Mouse (Mus musculus) MEL (cell line): ENCODE results near the gene Tchp. TPM values are rescaled to one million over a fixed set of nuclear protein-coding genes. Genes with fewer than 3 reads are reported as not detected.

Source experiments
- DNase-seq: peaks from one replicate; pipeline ENCODE4 v3.0.0; 2011; ENCODE audit warnings: low read depth, low spot score
- H3K27ac ChIP-seq: 2 replicates; pipeline ENCODE4 v1.5.1; 2012; ENCODE audit warnings: low read depth, mild to moderate bottlenecking, control low read depth, low read length, moderate library complexity; ENCODE audit not compliant: control insufficient read depth
- H3K27me3 ChIP-seq, 2 experiments: fragments of 150-350 bp in 1 of 2; sonication (generic) in 1 of 2; 2 replicates each; pipeline ENCODE4 v1.6.1; 2012; ENCODE audit warnings: low read length in 2 of 2, mild to moderate bottlenecking in 2 of 2, improper control_type of control experiment in 1 of 2, moderate library complexity in 1 of 2; ENCODE audit not compliant: insufficient read depth in 2 of 2, control insufficient read depth in 1 of 2
- H3K36me3 ChIP-seq, 2 experiments: 2 replicates each; pipeline ENCODE4 v1.6.1; 2012 to 2014; ENCODE audit warnings: low read length in 2 of 2, improper control_type of control experiment in 1 of 2, inconsistent platforms in 1 of 2, mild to moderate bottlenecking in 1 of 2; ENCODE audit not compliant: insufficient read depth in 2 of 2, control insufficient read depth in 1 of 2
- H3K4me1 ChIP-seq, 2 experiments: fragments of 150-350 bp in 1 of 2; sonication (generic) in 1 of 2; 2 replicates each; pipeline ENCODE4 v1.6.1; 2012; ENCODE audit warnings: low read length in 2 of 2, improper control_type of control experiment in 1 of 2, mild to moderate bottlenecking in 1 of 2; ENCODE audit not compliant: insufficient read depth in 2 of 2, control insufficient read depth in 1 of 2
- H3K4me3 ChIP-seq, 2 experiments: fragments of 150-350 bp in 1 of 2; sonication (generic) in 1 of 2; 2 replicates each; pipeline ENCODE4 v1.5.1; 2012; ENCODE audit warnings: low read depth in 2 of 2, low read length in 2 of 2, mild to moderate bottlenecking in 2 of 2, moderate library complexity in 2 of 2, control low read depth in 1 of 2, improper control_type of control experiment in 1 of 2; ENCODE audit not compliant: control insufficient read depth in 1 of 2, insufficient read depth in 1 of 2
- H3K79me2 ChIP-seq: 2 replicates; pipeline ENCODE4 v1.6.1; 2012; ENCODE audit warnings: mild to moderate bottlenecking, low read length, moderate library complexity; ENCODE audit not compliant: control insufficient read depth, poor library complexity, insufficient read depth
- H3K9ac ChIP-seq: 2 replicates; pipeline ENCODE4 v1.6.1; 2012; ENCODE audit warnings: low read depth, mild to moderate bottlenecking, control low read depth, low read length, moderate library complexity; ENCODE audit not compliant: control insufficient read depth, poor library complexity, severe bottlenecking
- H3K9me3 ChIP-seq: fragments of 150-350 bp; sonication (generic); replicated peaks from 2 replicates; pipeline ENCODE4 v1.6.1; 2012; ENCODE audit warnings: mild to moderate bottlenecking, low read length, improper control_type of control experiment, moderate library complexity; ENCODE audit not compliant: insufficient read depth
- CHD2 ChIP-seq: IDR thresholded peaks from 2 replicates; pipeline ENCODE4 v1.6.1; 2011; ENCODE audit warnings: low read length, improper control_type of control experiment
- CTCF ChIP-seq, 3 experiments: IDR thresholded peaks in 2 of 3; conservative IDR thresholded peaks in 1 of 3; 2 replicates each; pipeline ENCODE4 v1.5.1; 2011 to 2012; ENCODE audit warnings: low read length in 3 of 3, low read depth in 2 of 3, mild to moderate bottlenecking in 2 of 3, improper control_type of control experiment in 1 of 3, inconsistent platforms in 1 of 3, mixed read lengths in 1 of 3, moderate library complexity in 1 of 3; ENCODE audit not compliant: control insufficient read depth in 1 of 3, insufficient read depth in 1 of 3, poor library complexity in 1 of 3, severe bottlenecking in 1 of 3
- E2F4 ChIP-seq: IDR thresholded peaks from 2 replicates; pipeline ENCODE4 v1.6.1; 2011; ENCODE audit warnings: low read depth, low read length, improper control_type of control experiment, borderline replicate concordance
- GABPA ChIP-seq: IDR thresholded peaks from 2 replicates; pipeline ENCODE4 v1.6.1; 2012; ENCODE audit warnings: low read depth, mild to moderate bottlenecking, inconsistent platforms, low read length, improper control_type of control experiment, moderate library complexity
- GATA1 ChIP-seq: IDR thresholded peaks from 2 replicates; pipeline ENCODE4 v1.6.1; 2011; ENCODE audit warnings: low read depth, low read length, improper control_type of control experiment
- MAFK ChIP-seq: IDR thresholded peaks from 2 replicates; pipeline ENCODE4 v1.6.1; 2011; ENCODE audit warnings: low read depth, mild to moderate bottlenecking, low read length, improper control_type of control experiment, borderline replicate concordance
- MXI1 ChIP-seq: IDR thresholded peaks from 2 replicates; pipeline ENCODE4 v1.6.1; 2011; ENCODE audit warnings: mild to moderate bottlenecking, low read depth, low read length, improper control_type of control experiment
- NELFE ChIP-seq: IDR thresholded peaks from 2 replicates; pipeline ENCODE4 v1.6.1; 2011; ENCODE audit warnings: low read depth, low read length, improper control_type of control experiment
- NRF1 ChIP-seq: IDR thresholded peaks from 2 replicates; pipeline ENCODE4 v1.6.1; 2014; ENCODE audit warnings: low read depth, mild to moderate bottlenecking, inconsistent platforms, low read length, improper control_type of control experiment, moderate library complexity; ENCODE audit not compliant: poor library complexity, insufficient read depth, severe bottlenecking
- POLR2A ChIP-seq, 2 experiments: IDR thresholded peaks; 2 replicates each; pipeline ENCODE4 v1.6.1; 2011 to 2012; ENCODE audit warnings: low read length in 2 of 2, mild to moderate bottlenecking in 2 of 2, control low read depth in 1 of 2, improper control_type of control experiment in 1 of 2, low read depth in 1 of 2, moderate library complexity in 1 of 2; ENCODE audit not compliant: control insufficient read depth in 1 of 2, insufficient read depth in 1 of 2, poor library complexity in 1 of 2
- POLR2AphosphoS5 ChIP-seq: IDR thresholded peaks from 2 replicates; pipeline ENCODE4 v1.6.1; 2012; ENCODE audit warnings: low read depth, borderline replicate concordance, mild to moderate bottlenecking, inconsistent platforms, low read length, moderate library complexity, mixed read lengths
- RAD21 ChIP-seq: IDR thresholded peaks from 2 replicates; pipeline ENCODE4 v1.6.1; 2011; ENCODE audit warnings: mild to moderate bottlenecking, low read depth, low read length, improper control_type of control experiment
- RCOR1 ChIP-seq: IDR thresholded peaks from 2 replicates; pipeline ENCODE4 v1.6.1; 2012; ENCODE audit warnings: low read depth, mild to moderate bottlenecking, inconsistent platforms, low read length, improper control_type of control experiment
- SIN3A ChIP-seq: IDR thresholded peaks from 2 replicates; pipeline ENCODE4 v1.6.1; 2012; ENCODE audit warnings: low read length, improper control_type of control experiment, inconsistent platforms
- SMC3 ChIP-seq: IDR thresholded peaks from 2 replicates; pipeline ENCODE4 v1.6.1; 2011; ENCODE audit warnings: low read depth, low read length, improper control_type of control experiment
- TCF12 ChIP-seq: IDR thresholded peaks from 2 replicates; pipeline ENCODE4 v1.6.1; 2014; ENCODE audit warnings: low read depth, mild to moderate bottlenecking, inconsistent platforms, low read length, improper control_type of control experiment, moderate library complexity
- USF2 ChIP-seq, 2 experiments: IDR thresholded peaks; 2 replicates each; pipeline ENCODE4 v1.6.1; 2011 to 2012; ENCODE audit warnings: improper control_type of control experiment in 2 of 2, low read length in 2 of 2, borderline replicate concordance in 1 of 2, inconsistent platforms in 1 of 2, low read depth in 1 of 2, mild to moderate bottlenecking in 1 of 2; ENCODE audit not compliant: insufficient read depth in 1 of 2
- ZC3H11A ChIP-seq: IDR thresholded peaks from 2 replicates; pipeline ENCODE4 v1.6.1; 2012; ENCODE audit warnings: low read depth, mild to moderate bottlenecking, inconsistent platforms, low read length, improper control_type of control experiment
- ZKSCAN1 ChIP-seq: IDR thresholded peaks from 2 replicates; pipeline ENCODE4 v1.6.1; 2012; ENCODE audit warnings: low read depth, mild to moderate bottlenecking, inconsistent platforms, low read length, improper control_type of control experiment, moderate library complexity
- ZMIZ1 ChIP-seq: IDR thresholded peaks from 2 replicates; pipeline ENCODE4 v1.6.1; 2012; ENCODE audit warnings: low read depth, mild to moderate bottlenecking, inconsistent platforms, low read length, improper control_type of control experiment, moderate library complexity
- polyA plus RNA-seq, 2 experiments: library from polyadenylated mRNA; stranded (reverse) in 1 of 2; unstranded in 1 of 2; fragments of >175 nt in 1 of 2; fragments of >200 nt in 1 of 2; gene quantifications; 2 replicates each; pipeline versions ENCODE4 v1.2.1 to v1.2.4; 2012; ENCODE audit warnings: low replicate concordance in 2 of 2, low read depth in 1 of 2; ENCODE audit not compliant: insufficient read length in 2 of 2, insufficient read depth in 1 of 2, missing spikeins in 1 of 2
- total RNA-seq: library from RNA; depleted of rRNA; stranded (reverse); fragments of 300-350 nt; gene quantifications from 2 replicates; pipeline ENCODE4 v1.2.3, GENCODE M21; 2012

Gene Tchp
- total and polyA plus RNA-seq, 3 experiments, result 13.6 to 21.1 TPM; not detected in 1

GRCm38 (mm10) chr5:114708491-114708890, 931 bp downstream of the Tchp start:
- peaks cover 7% of the 10 kb centered on the region for H3K79me2 ChIP-seq
- no peaks in the 10 kb centered on the region for H3K36me3 ChIP-seq
- peaks cover 0 to 5% of the 10 kb centered on the region in 2 experiments; a peak in 3 of 4 replicates for H3K4me1 ChIP-seq
- no peaks in the 10 kb centered on the region for H3K27me3 ChIP-seq
- TF ChIP-seq SIN3A (no peak), NRF1 (no peak), CHD2 (no peak), GATA1 (no peak), TCF12 (no peak), E2F4 (no peak), ZC3H11A (no peak), USF2 (IDR thresholded peaks at IDR 0.05; ENCODE audit: borderline replicate concordance in 1 of 2, insufficient read depth in 1 of 2, low read depth in 1 of 2, low read length in 2 of 2) (no peak), GABPA (no peak), POLR2AphosphoS5 (no peak), CTCF (IDR thresholded peaks at IDR 0.05 in 2 of 3, conservative IDR thresholded peaks at IDR 0.05 in 1 of 3; ENCODE audit: control insufficient read depth in 1 of 3, insufficient read depth in 1 of 3, low read depth in 2 of 3, low read length in 3 of 3, poor library complexity in 1 of 3, severe bottlenecking in 1 of 3) (no peak), ZMIZ1 (no peak), RCOR1 (no peak), NELFE (no peak), POLR2A (IDR thresholded peaks at IDR 0.05; ENCODE audit: control insufficient read depth in 1 of 2, insufficient read depth in 1 of 2, low read depth in 1 of 2, low read length in 2 of 2, poor library complexity in 1 of 2) (no peak), RAD21 (no peak)
- DNase-seq, result no peak
- H3K9ac ChIP-seq, result no peak overlapping the region
- no peak overlapping the region for H3K27ac ChIP-seq
- peak overlapping the region; percentile 94 to 99 for H3K4me3 ChIP-seq
- H3K9me3 ChIP-seq, result no peaks in the 10 kb centered on the region

DNA sequence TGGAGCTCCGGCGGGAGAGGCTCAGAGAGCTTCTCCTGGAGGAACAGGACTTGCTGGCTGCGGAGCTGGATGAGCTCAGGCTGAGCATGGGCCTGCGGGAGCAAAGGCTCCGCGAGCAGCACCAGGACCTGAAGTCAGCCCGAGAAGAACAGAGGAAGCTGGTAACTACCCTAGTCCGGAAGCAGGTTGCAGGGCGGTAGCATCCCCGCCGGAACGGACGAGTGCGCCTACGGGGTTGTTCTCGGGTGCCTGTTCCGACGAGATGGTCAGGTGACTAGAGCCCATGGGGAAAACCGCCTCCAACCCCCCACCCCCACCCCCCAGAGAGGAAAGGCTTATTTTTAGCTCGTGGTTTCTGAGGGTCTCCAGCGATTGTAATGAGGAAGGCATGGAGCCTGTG, 1.8 kb downstream of the Tchp start:
- Histone ChIP-seq H3K27ac (no peak overlapping the region), H3K79me2 (peaks cover 7% of the 10 kb centered on the region), H3K9me3 (no peaks in the 10 kb centered on the region), H3K4me3 (no peak overlapping the region), H3K36me3 (no peaks in the 10 kb centered on the region), H3K9ac (no peak overlapping the region), H3K27me3 (no peaks in the 10 kb centered on the region), H3K4me1 (peaks cover 0 to 4% of the 10 kb centered on the region in 2 experiments; a peak in 3 of 4 replicates)
- TF ChIP-seq SMC3 (no peak), MXI1 (no peak), MAFK (no peak), ZKSCAN1 (no peak)
- no peak for DNase-seq
